Mouse (Mus musculus) spleen, adult 2 months (tissue): ENCODE results near the gene Gtse1. TPM values are rescaled to one million over a fixed set of nuclear protein-coding genes. Genes with fewer than 3 reads are reported as not detected.
A peak's percentile ranks its signal among the peaks of the same experiment; 100 is the strongest.

ENCODE experiments used
- DNase-seq, 2 experiments: peaks; one replicate each; pipeline versions ENCODE4 v3.0.0 to v3.0.0-alpha.2; 2012 to 2021; ENCODE audit warnings: low spot score in 2 of 2, low read depth in 1 of 2
- H3K27ac ChIP-seq: fragments of 200-500 bp; 2 replicates; pipeline ENCODE4 v1.5.1; 2012; ENCODE audit warnings: low read length, inconsistent platforms; ENCODE audit not compliant: insufficient read depth
- H3K27me3 ChIP-seq: fragments of 200-500 bp; 2 replicates; pipeline ENCODE4 v1.6.1; 2012; ENCODE audit warnings: mild to moderate bottlenecking, moderate library complexity, low read length, inconsistent platforms; ENCODE audit not compliant: control insufficient read depth, insufficient read depth
- H3K36me3 ChIP-seq: fragments of 200-500 bp; 2 replicates; pipeline ENCODE4 v1.6.1; 2012; ENCODE audit warnings: mild to moderate bottlenecking, low read length, inconsistent platforms; ENCODE audit not compliant: control insufficient read depth, insufficient read depth
- H3K4me1 ChIP-seq: fragments of 200-500 bp; 2 replicates; pipeline ENCODE4 v1.6.1; 2011; ENCODE audit warnings: inconsistent platforms; ENCODE audit not compliant: control insufficient read depth, insufficient read depth, insufficient read length
- H3K4me3 ChIP-seq: fragments of 200-500 bp; 2 replicates; pipeline ENCODE4 v1.5.1; 2011; ENCODE audit warnings: mild to moderate bottlenecking, inconsistent platforms; ENCODE audit not compliant: insufficient read depth, insufficient read length; ENCODE audit errors: extremely low read depth
- CTCF ChIP-seq: fragments of 200-500 bp; IDR thresholded peaks from 2 replicates; pipeline ENCODE4 v1.5.1; 2011; ENCODE audit warnings: mild to moderate bottlenecking, inconsistent platforms; ENCODE audit not compliant: insufficient read depth, insufficient read length, insufficient replicate concordance; ENCODE audit errors: extremely low read depth
- POLR2A ChIP-seq: fragments of 200-500 bp; IDR thresholded peaks from 2 replicates; pipeline ENCODE4 v1.6.1; 2011; ENCODE audit warnings: low read depth, low read length, inconsistent platforms
- WGBS: fragments of 180-500 bp; shearing (Covaris S2); methylation state at CpG from one replicate; pipeline ENCODE4 v1.1.7; 2018; 5-methylcytosine and 5-hydroxymethylcytosine counted together
- polyA plus RNA-seq: library from polyadenylated mRNA; depleted of rRNA; stranded (reverse); fragments of >200 nt; gene quantifications from 2 replicates; pipeline ENCODE4 v1.2.3, GENCODE M21; 2012; rRNA removed

Gene Gtse1
- polyA plus RNA-seq: 5.2 and 9.5 TPM in 2 replicates

- peak; percentile 87 to 88 for DNase-seq
- Histone ChIP-seq H3K4me1 (peaks cover 4% of the 10 kb centered on the region; the same call in 1 of the 2 replicates), H3K36me3 (no peaks in the 10 kb centered on the region), H3K4me3 (peak within 1 kb of the TSS; percentile 88), H3K27ac (no peak within 1 kb of the TSS; the same call in 1 of the 2 replicates), H3K27me3 (no peaks in the 10 kb centered on the region)
- under 1% methylated on average over 42 of the region's 42 CpGs for WGBS
- TF ChIP-seq CTCF (no peak), POLR2A (0 out of 2 replicates have a peak, but pooled peaks have one; percentile 17)
Measured at GRCm38 (mm10) chr15:85859490-85860031, at the start of gene Gtse1. Gene Gtse1, plus strand, starts transcription at chr15:85859745.

GRCm38 (mm10) chr15:85810462-85810805, 49.1 kb upstream of the Gtse1 start:
- no peak for TF ChIP-seq POLR2A
- no peak for TF ChIP-seq CTCF
- WGBS: 78% methylated on average over 5 of the region's 5 CpGs
- H3K36me3 ChIP-seq: peaks cover 4% of the 10 kb centered on the region; the same call in 1 of the 2 replicates
- no peak overlapping the region for H3K4me3 ChIP-seq
- H3K27ac ChIP-seq: no peak overlapping the region
- peaks cover 4% of the 10 kb centered on the region; the same call in 1 of the 2 replicates for H3K4me1 ChIP-seq
- DNase-seq: no peak
- H3K27me3 ChIP-seq: no peaks in the 10 kb centered on the region

- 3% methylated on average over 36 of the region's 36 CpGs for WGBS
- H3K27ac ChIP-seq: peak overlapping the region; percentile 72
- H3K36me3 ChIP-seq: peaks cover 4% of the 10 kb centered on the region; the same call in 1 of the 2 replicates
- H3K27me3 ChIP-seq: no peaks in the 10 kb centered on the region
- TF ChIP-seq CTCF (peak; percentile 3; the same call in 1 of the 2 replicates), POLR2A (no peak)
- DNase-seq: peak in 1 of 2 experiments; percentile 42
- peaks cover 4% of the 10 kb centered on the region; the same call in 1 of the 2 replicates for H3K4me1 ChIP-seq
- H3K4me3 ChIP-seq: peak overlapping the region; percentile 83
Measured at GRCm38 (mm10) chr15:85810806-85811521, 48.6 kb upstream of the Gtse1 start.

DNA sequence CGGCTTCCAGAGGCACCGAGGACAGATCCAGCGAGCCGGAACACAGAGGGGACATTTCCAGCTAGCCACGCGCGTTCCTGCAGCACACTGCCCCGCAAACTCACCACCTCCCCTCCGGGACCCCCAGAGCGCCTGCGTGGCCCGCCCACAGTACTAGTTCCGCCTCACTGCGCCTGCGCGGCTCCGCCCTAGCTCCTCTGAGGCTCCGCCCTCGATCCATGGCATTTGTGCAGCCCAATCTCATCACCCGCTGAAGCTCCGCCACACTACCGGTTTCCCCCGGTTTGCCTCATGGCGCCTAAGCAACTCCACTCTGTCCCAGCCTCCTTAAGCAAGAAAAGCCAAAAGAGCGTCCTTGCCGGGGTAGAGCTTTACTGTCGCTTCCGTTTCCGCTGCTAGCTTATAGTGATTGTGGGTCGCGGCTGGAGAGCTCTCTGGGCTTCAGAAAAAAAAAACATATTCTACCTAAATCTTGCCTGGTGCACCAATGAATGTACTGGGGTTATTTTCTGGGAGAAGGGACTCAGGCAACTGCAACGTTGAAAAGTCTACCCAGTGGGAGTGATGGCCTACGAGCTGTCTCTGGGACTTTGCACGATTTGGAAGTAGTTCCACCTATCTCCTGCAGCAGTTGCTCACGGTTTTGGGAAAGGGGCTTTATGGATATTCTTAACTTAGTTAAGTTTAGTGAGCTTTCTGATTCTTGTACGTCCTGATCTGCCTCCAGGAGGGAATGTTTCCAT, 47.8 kb upstream of the Gtse1 start, which contains the start of gene Cdpf1:
TSS of gene Cdpf1 (minus strand) at position 163 of the 743 bp plus-strand sequence.
- H3K4me1 ChIP-seq: peaks cover 4% of the 10 kb centered on the region; the same call in 1 of the 2 replicates
- H3K4me3 ChIP-seq: peak within 1 kb of the TSS; percentile 83
- peaks cover 4% of the 10 kb centered on the region; the same call in 1 of the 2 replicates for H3K36me3 ChIP-seq
- TF ChIP-seq POLR2A: peak; percentile 76
- no peak for TF ChIP-seq CTCF
- peak within 1 kb of the TSS; percentile 78 for H3K27ac ChIP-seq
- DNase-seq: peak; percentile 87 to 98
- 3% methylated on average over 36 of the region's 36 CpGs for WGBS
- no peaks in the 10 kb centered on the region for H3K27me3 ChIP-seq

DNA sequence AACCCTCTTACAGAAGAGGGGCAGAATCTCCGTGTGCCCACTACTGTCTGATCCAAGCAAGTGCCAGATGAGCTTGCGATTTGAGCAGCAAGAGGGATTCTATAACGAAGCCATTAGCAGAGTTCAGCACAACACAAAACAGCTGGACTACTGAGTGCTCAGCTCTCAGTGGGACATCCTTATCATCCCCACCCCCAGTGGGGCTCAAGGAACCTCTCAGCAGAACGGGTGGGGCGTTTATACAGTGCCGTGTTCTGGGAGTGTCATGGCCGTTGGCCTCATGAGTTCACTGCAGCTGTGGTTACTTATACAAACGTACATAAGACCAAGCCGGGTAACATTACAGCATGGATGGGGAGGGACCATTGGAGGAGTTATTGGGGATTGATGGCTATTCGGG, 46.1 kb upstream of the Gtse1 start:
- TF ChIP-seq CTCF (no peak), POLR2A (no peak)
- Histone ChIP-seq H3K36me3 (no peaks in the 10 kb centered on the region), H3K4me3 (no peak overlapping the region), H3K27me3 (no peaks in the 10 kb centered on the region), H3K27ac (no peak overlapping the region), H3K4me1 (peaks cover 4% of the 10 kb centered on the region; the same call in 1 of the 2 replicates)
- WGBS: 81% methylated on average over 10 of the region's 10 CpGs
- no peak for DNase-seq

DNA sequence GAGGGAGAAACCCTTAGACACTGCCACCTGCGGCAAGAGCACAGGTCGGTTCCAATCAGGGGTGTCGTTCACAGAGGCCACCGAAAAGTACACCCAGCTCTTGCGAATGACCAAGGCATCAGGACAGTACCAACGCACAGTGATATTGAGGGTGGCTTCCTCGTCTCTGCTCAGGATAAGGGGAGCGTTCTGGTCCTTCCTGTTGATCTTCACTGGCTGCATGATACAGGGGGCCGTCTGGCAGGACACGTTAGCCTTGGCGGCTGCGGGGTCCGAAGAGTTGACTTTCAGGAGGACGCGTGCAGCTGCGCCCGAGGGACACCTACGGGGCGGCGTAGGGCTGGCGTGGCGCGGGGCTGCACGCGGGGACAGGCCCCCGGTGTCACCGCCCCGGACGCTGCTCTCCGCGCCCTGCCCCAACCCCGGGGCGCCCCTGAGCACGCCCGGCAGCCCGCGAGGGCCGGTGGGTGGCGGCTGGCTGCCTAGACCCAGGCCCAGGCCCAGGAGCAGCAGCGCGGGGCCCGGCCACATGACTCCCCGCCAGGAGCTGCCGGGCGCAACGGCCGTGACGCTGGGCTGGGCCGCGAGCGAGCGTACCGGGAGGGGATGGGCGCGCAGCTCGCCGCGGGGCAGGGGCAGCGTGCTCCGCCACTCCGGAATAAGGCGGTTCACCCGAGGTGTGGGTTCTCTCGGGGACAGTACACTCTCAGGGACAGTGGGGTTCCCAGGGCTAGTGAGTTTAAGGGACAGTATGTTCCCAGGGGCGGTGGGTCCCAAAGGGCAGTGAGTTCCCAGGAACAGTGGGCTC, 38.1 kb upstream of the Gtse1 start, which contains the start of gene Pkdrej:
TSS of gene Pkdrej (minus strand) at position 532 of the 808 bp plus-strand sequence.
- no peak within 1 kb of the TSS for H3K27ac ChIP-seq
- 2% methylated on average over 65 of the region's 65 CpGs for WGBS
- peaks cover 5% of the 10 kb centered on the region; the same call in 1 of the 2 replicates for H3K4me1 ChIP-seq
- TF ChIP-seq POLR2A (no peak), CTCF (no peak)
- H3K36me3 ChIP-seq: no peaks in the 10 kb centered on the region
- H3K27me3 ChIP-seq: peaks cover 7% of the 10 kb centered on the region
- DNase-seq: no peak
- peak within 1 kb of the TSS; percentile 20; the same call in 1 of the 2 replicates for H3K4me3 ChIP-seq
